Mouse (Mus musculus): Measurements from ENCODE around the gene Olfr802.

DNA sequence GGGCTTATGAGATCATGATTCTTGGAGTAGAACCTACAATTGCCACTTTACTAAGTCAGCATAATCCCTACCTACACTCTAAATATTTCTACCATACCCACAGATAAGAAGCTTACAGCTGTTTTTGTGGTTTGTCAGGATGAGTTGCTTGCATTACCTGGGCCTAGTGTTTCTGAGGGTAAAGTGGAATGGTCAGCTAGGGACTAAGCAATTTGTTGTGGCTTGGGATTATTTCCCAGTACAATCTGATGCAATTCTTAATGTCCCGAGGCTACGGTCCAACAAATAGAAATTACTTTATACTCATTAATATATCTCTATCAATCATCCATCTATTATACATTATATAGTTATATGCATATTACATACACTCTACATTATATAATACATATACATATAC is 41.3 kb upstream of the Olfr802 start, which contains the start of gene Olfr805:
- TF ChIP-seq CTCF (IDR thresholded peaks at IDR 0.05; ENCODE audit: low read depth, low read length) (no peak), POLR2A (IDR thresholded peaks at IDR 0.05; ENCODE audit: borderline replicate concordance, low read depth, low read length) (no peak)

Data from bone marrow macrophage, adult 2 months (primary cell).